30 mouse cellular contexts compared by ENCODE assay signal in genomic region chr6:53982047-53982600, GRCm38 (mm10). TPM values are rescaled to one million over a fixed set of nuclear protein-coding genes. Genes with fewer than 3 reads are reported as not detected.
DNase-seq lines count a peak whose midpoint lies in the region; ATAC-seq and TF ChIP-seq lines count a peak whose summit lies in the region.
"Had no signal": no experiment of that assay in that cellular context is flagged by ENCODE, and none has a peak within 500 bp of the region (broad histone marks: within the 10 kb centered on the region; RNA-seq: fewer than 3 reads in every experiment).

No protein-coding gene starts in this region.

- no peak overlapping the region for H3K9ac ChIP-seq in lung, embryonic 15.5 days
- no peak overlapping the region for H3K9ac ChIP-seq in intestine, embryonic 15.5 days
- no peak overlapping the region for H3K9ac ChIP-seq in neural tube, embryonic 15.5 days (replicated peaks)
- H3K9ac ChIP-seq: embryonic facial prominence, embryonic 15.5 days; forebrain, embryonic 13.5 days; heart, embryonic 12.5 days; hindbrain, embryonic 15.5 days; limb, embryonic 13.5 days had no signal

- no peak; the same call in 1 of the 2 replicates for ATAC-seq in lung, embryonic 15.5 days (ENCODE audit: borderline replicate concordance, extremely low read depth, low FRiP score, low TSS enrichment)
- peak; percentile 50 for ATAC-seq in intestine, embryonic 15.5 days
- ATAC-seq in neural tube, embryonic 15.5 days (ENCODE audit: low FRiP score), result no peak
- ATAC-seq: forebrain, embryonic 13.5 days; inflammation-experienced regulatory T-cells, adult 6 months had no signal

- 54% methylated on average over 9 of the region's 9 CpGs for WGBS in lung, embryonic 15.5 days
- WGBS in lung, adult 2 months, result 57% methylated on average over 9 of the region's 9 CpGs
- whole genome bisulfite sequencing in intestine, embryonic 15.5 days, result 45% methylated on average over 9 of the region's 9 CpGs
- WGBS in neural tube, embryonic 15.5 days, result 43% methylated on average over 9 of the region's 9 CpGs

- H3K27me3 ChIP-seq in lung, embryonic 15.5 days, result no peaks in the 10 kb centered on the region
- H3K27me3 ChIP-seq in intestine, embryonic 15.5 days (replicated peaks), result no peaks in the 10 kb centered on the region
- H3K27me3 ChIP-seq in neural tube, embryonic 15.5 days (replicated peaks), result 0 out of 2 replicates have a peak, but pooled peaks cover 2% of the 10 kb centered on the region
- H3K27me3 ChIP-seq: embryonic facial prominence, embryonic 15.5 days; forebrain, embryonic 13.5 days; heart, embryonic 12.5 days; hindbrain, embryonic 15.5 days had no signal

- peak; percentile 53 for DNase-seq in embryo, embryonic 10.5 days (ENCODE audit: low spot score)
- DNase-seq in embryo, embryonic 9.5 days (ENCODE audit: extremely low spot score), result no peak
- no peak for DNase-seq in lung, adult 2 months
- peak; percentile 70 for DNase-seq in retina, embryonic 14.5 days (ENCODE audit: low spot score)
- no peak for DNase-seq in right cerebral cortex, adult 2 months (ENCODE audit: low spot score in 2 of 2)
- DNase-seq: adrenal gland, postnatal 10 days; cerebellum, adult 8-10 months; cerebellum, postnatal 25 days; gastrocnemius, postnatal 25 days; heart, adult 18-20 months; kidney, adult 8-10 months; kidney, postnatal 10 days; layer of hippocampus, postnatal 36 days; right cerebral cortex, adult 18-20 months had no signal

- no peaks in the 10 kb centered on the region for H3K36me3 ChIP-seq in lung, embryonic 15.5 days
- no peaks in the 10 kb centered on the region for H3K36me3 ChIP-seq in intestine, embryonic 15.5 days
- no peaks in the 10 kb centered on the region for H3K36me3 ChIP-seq in neural tube, embryonic 15.5 days
- H3K36me3 ChIP-seq: embryonic facial prominence, embryonic 15.5 days; G1E; heart, embryonic 12.5 days; hindbrain, embryonic 15.5 days; limb, embryonic 13.5 days had no signal

- H3K9me3 ChIP-seq in lung, embryonic 15.5 days, result no peaks in the 10 kb centered on the region
- no peaks in the 10 kb centered on the region for H3K9me3 ChIP-seq in intestine, embryonic 15.5 days
- no peaks in the 10 kb centered on the region for H3K9me3 ChIP-seq in neural tube, embryonic 15.5 days (replicated peaks)
- H3K9me3 ChIP-seq: embryonic facial prominence, embryonic 15.5 days; forebrain, embryonic 13.5 days; heart, embryonic 12.5 days; hindbrain, embryonic 15.5 days; limb, embryonic 13.5 days had no signal

- H3K4me1 ChIP-seq in lung, embryonic 15.5 days, result peaks cover 20% of the 10 kb centered on the region
- H3K4me1 ChIP-seq in lung, adult 2 months (ENCODE audit: control insufficient read depth, insufficient read depth, low read length), result no peaks in the 10 kb centered on the region
- peaks cover 14% of the 10 kb centered on the region; the same call in 1 of the 2 replicates for H3K4me1 ChIP-seq in intestine, embryonic 15.5 days (replicated peaks)
- H3K4me1 ChIP-seq in neural tube, embryonic 15.5 days, result no peaks in the 10 kb centered on the region
- H3K4me1 ChIP-seq: embryonic facial prominence, embryonic 15.5 days; forebrain, embryonic 13.5 days; hindbrain, embryonic 15.5 days had no signal

- H3K4me2 ChIP-seq in lung, embryonic 15.5 days, result no peak overlapping the region
- H3K4me2 ChIP-seq in intestine, embryonic 15.5 days (replicated peaks), result no peak overlapping the region
- H3K4me2 ChIP-seq in neural tube, embryonic 15.5 days, result no peak overlapping the region
- H3K4me2 ChIP-seq: embryonic facial prominence, embryonic 15.5 days; forebrain, embryonic 13.5 days; heart, embryonic 12.5 days; hindbrain, embryonic 15.5 days; limb, embryonic 13.5 days had no signal

- 0 out of 2 replicates have a peak overlapping the region, but pooled peaks have one; percentile 7 for H3K27ac ChIP-seq in lung, embryonic 15.5 days
- H3K27ac ChIP-seq in intestine, embryonic 15.5 days, result no peak overlapping the region
- no peak overlapping the region for H3K27ac ChIP-seq in neural tube, embryonic 15.5 days (replicated peaks)
- H3K27ac ChIP-seq: embryonic facial prominence, embryonic 15.5 days; forebrain, embryonic 13.5 days; hindbrain, embryonic 15.5 days; limb, embryonic 13.5 days had no signal

- TF ChIP-seq CTCF in lung, adult 2 months (IDR thresholded peaks at IDR 0.05; ENCODE audit: insufficient read depth, low read length), result no peak

- no peak overlapping the region for H3K4me3 ChIP-seq in lung, embryonic 15.5 days
- H3K4me3 ChIP-seq in lung, adult 2 months (replicated peaks; ENCODE audit: extremely low read depth, low read depth, low read length), result no peak overlapping the region
- no peak overlapping the region for H3K4me3 ChIP-seq in intestine, embryonic 15.5 days (replicated peaks)
- no peak overlapping the region for H3K4me3 ChIP-seq in neural tube, embryonic 15.5 days (replicated peaks)
- H3K4me3 ChIP-seq: embryonic facial prominence, embryonic 15.5 days; forebrain, embryonic 13.5 days; heart, embryonic 12.5 days; hindbrain, embryonic 15.5 days; limb, embryonic 13.5 days had no signal

- TF ChIP-seq POLR2A in lung, adult 2 months (IDR thresholded peaks at IDR 0.05; ENCODE audit: borderline replicate concordance, extremely low read depth, low read depth, low read length), result no peak

RNA-seq across cellular contexts. Expression of gene Cpvl, which starts 3.7 kb away (rescaled TPM):
- 0.14 and 0.19 TPM in 2 replicates for polyA plus RNA-seq in lung, embryonic 15.5 days (2015; fragmentation: Nextera tagmentation; extraction: Ambion mirVana)
- polyA plus RNA-seq in lung, adult 2 months (2012; rRNA removed), result not detected in 2 replicates
- polyA plus RNA-seq in intestine, embryonic 15.5 days (2015; fragmentation: Nextera tagmentation; extraction: Ambion mirVana), result 0.09 and 0.35 TPM in 2 replicates
- polyA plus RNA-seq in neural tube, embryonic 15.5 days (2015; fragmentation: Nextera tagmentation; extraction: Ambion mirVana), result 0.10 TPM in 1 of 2 replicates, not detected in the other
- polyA plus RNA-seq: C2C12; embryonic facial prominence, embryonic 15.5 days; forebrain, embryonic 13.5 days; G1E; heart, embryonic 12.5 days; heart, postnatal 0 days; hindbrain, embryonic 15.5 days; inflammation-experienced regulatory T-cells, adult 6 months; liver, embryonic 11.5 days; liver, embryonic 16.5 days; neural tube, embryonic 14.5 days; stomach, embryonic 14.5 days had no signal

RNA-seq across cellular contexts. Expression of gene Chn2, which starts 57.2 kb away (rescaled TPM):
- 13.0 and 13.6 TPM in 2 replicates for polyA plus RNA-seq in lung, embryonic 15.5 days (2015; fragmentation: Nextera tagmentation; extraction: Ambion mirVana)
- 8.5 and 12.5 TPM in 2 replicates for polyA plus RNA-seq in lung, adult 2 months (2012; rRNA removed)
- 19.7 and 20.8 TPM in 2 replicates for polyA plus RNA-seq in intestine, embryonic 15.5 days (2015; fragmentation: Nextera tagmentation; extraction: Ambion mirVana)
- 17.6 and 18.2 TPM in 2 replicates for polyA plus RNA-seq in neural tube, embryonic 15.5 days (2015; fragmentation: Nextera tagmentation; extraction: Ambion mirVana)
- polyA plus RNA-seq: G1E had no signal

Comparison
In these comparisons a context has a peak if more than half of its experiments do, and no peak if none do; other contexts are left out.
1. DNase-seq: peak in embryo, embryonic 10.5 days (single experiment) and retina, embryonic 14.5 days (single experiment); none in embryo, embryonic 9.5 days (single experiment), lung, adult 2 months (single experiment) and right cerebral cortex, adult 2 months (0 of 2).